ENCODE assay signal across 11 mouse cellular contexts in the genomic region with DNA sequence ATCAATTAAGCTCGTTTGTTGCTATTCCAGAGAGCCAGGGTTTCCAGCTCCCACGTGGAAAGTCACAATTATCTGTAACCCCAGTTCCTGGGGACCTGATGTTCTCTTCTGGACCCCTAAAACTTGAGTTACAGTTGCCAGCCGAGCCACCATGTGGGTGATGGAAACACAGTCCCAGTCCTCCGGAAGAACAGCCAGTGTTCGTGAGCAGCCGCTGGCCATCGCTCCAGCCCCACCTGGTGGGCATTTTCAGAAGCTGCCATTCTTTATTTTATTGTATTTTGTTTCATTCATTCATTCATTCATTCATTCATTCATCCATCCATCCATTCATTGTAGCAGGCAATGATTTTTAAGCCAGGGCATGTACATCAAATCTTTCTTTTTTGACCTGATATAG. TPM values are rescaled to one million over a fixed set of nuclear protein-coding genes. Genes with fewer than 3 reads are reported as not detected.
DNase-seq lines count a peak whose midpoint lies in the region; ATAC-seq lines count a peak whose summit lies in the region.
"Had no signal": no experiment of that assay in that cellular context is flagged by ENCODE, and none has a peak within 500 bp of the region (broad histone marks: within the 10 kb centered on the region; RNA-seq: fewer than 3 reads in every experiment).

No protein-coding gene starts in this region.

- ATAC-seq in hindbrain, embryonic 11.5 days (ENCODE audit: low FRiP score), result peak; percentile 39; the same call in 1 of the 2 replicates
- ATAC-seq in hindbrain, embryonic 13.5 days (ENCODE audit: low FRiP score), result no peak
- ATAC-seq in forebrain, embryonic 14.5 days, result no peak

- intact Hi-C loops in heart, postnatal 36 days (cut with DNase I), result loop anchor here (2.0 kb wide), 1 partner anchor 603 kb away; no protein-coding TSS in a partner anchor

- H3K9ac ChIP-seq in hindbrain, embryonic 11.5 days (ENCODE audit: low read depth, low read length), result no peak overlapping the region
- H3K9ac ChIP-seq in hindbrain, embryonic 13.5 days, result no peak overlapping the region
- H3K9ac ChIP-seq in forebrain, embryonic 14.5 days (ENCODE audit: low read length), result no peak overlapping the region
- H3K9ac ChIP-seq: limb, embryonic 15.5 days had no signal

- no peaks in the 10 kb centered on the region for H3K27me3 ChIP-seq in hindbrain, embryonic 11.5 days (ENCODE audit: control insufficient read depth, insufficient read depth, low read length)
- H3K27me3 ChIP-seq in hindbrain, embryonic 13.5 days, result no peaks in the 10 kb centered on the region
- no peaks in the 10 kb centered on the region for H3K27me3 ChIP-seq in forebrain, embryonic 14.5 days (replicated peaks; ENCODE audit: control insufficient read depth, insufficient read depth, low read length)
- H3K27me3 ChIP-seq: limb, embryonic 15.5 days had no signal

- 37% methylated on average over 7 of the region's 7 CpGs for WGBS in hindbrain, embryonic 11.5 days
- WGBS in hindbrain, embryonic 13.5 days, result 41% methylated on average over 7 of the region's 7 CpGs
- WGBS in forebrain, embryonic 14.5 days, result 35% methylated on average over 7 of the region's 7 CpGs

- H3K4me2 ChIP-seq in hindbrain, embryonic 11.5 days (replicated peaks; ENCODE audit: low read depth, low read length), result no peak overlapping the region
- no peak overlapping the region for H3K4me2 ChIP-seq in hindbrain, embryonic 13.5 days
- no peak overlapping the region for H3K4me2 ChIP-seq in forebrain, embryonic 14.5 days (ENCODE audit: low read length)
- H3K4me2 ChIP-seq: heart, embryonic 11.5 days; limb, embryonic 15.5 days had no signal

- no peak overlapping the region for H3K27ac ChIP-seq in hindbrain, embryonic 11.5 days (ENCODE audit: low read depth, low read length)
- H3K27ac ChIP-seq in hindbrain, embryonic 13.5 days, result no peak overlapping the region
- H3K27ac ChIP-seq in forebrain, embryonic 14.5 days (ENCODE audit: low read depth, low read length), result no peak overlapping the region
- H3K27ac ChIP-seq: limb, embryonic 15.5 days had no signal

- no peaks in the 10 kb centered on the region for H3K9me3 ChIP-seq in hindbrain, embryonic 11.5 days (ENCODE audit: control insufficient read depth, low read length)
- H3K9me3 ChIP-seq in hindbrain, embryonic 13.5 days, result no peaks in the 10 kb centered on the region
- no peaks in the 10 kb centered on the region for H3K9me3 ChIP-seq in forebrain, embryonic 14.5 days (replicated peaks; ENCODE audit: control insufficient read depth, low read length)
- H3K9me3 ChIP-seq: limb, embryonic 15.5 days had no signal

- no peaks in the 10 kb centered on the region for H3K4me1 ChIP-seq in hindbrain, embryonic 11.5 days (replicated peaks; ENCODE audit: control insufficient read depth, insufficient read depth, low read length)
- no peaks in the 10 kb centered on the region for H3K4me1 ChIP-seq in hindbrain, embryonic 13.5 days (replicated peaks)
- no peaks in the 10 kb centered on the region for H3K4me1 ChIP-seq in forebrain, embryonic 14.5 days (ENCODE audit: control insufficient read depth, insufficient read depth, low read length)

- H3K4me3 ChIP-seq in hindbrain, embryonic 11.5 days (ENCODE audit: low read depth, low read length), result no peak overlapping the region
- no peak overlapping the region for H3K4me3 ChIP-seq in hindbrain, embryonic 13.5 days
- H3K4me3 ChIP-seq in forebrain, embryonic 14.5 days (ENCODE audit: low read depth, low read length), result no peak overlapping the region
- H3K4me3 ChIP-seq: limb, embryonic 15.5 days had no signal

- DNase-seq in hindbrain, embryonic 11.5 days (ENCODE audit: low spot score), result peak; percentile 53
- DNase-seq in right cerebral cortex, postnatal 4 days, result peak; percentile 45
- no peak for DNase-seq in right cerebral cortex, adult 18-20 months
- DNase-seq in forebrain, embryonic 14.5 days (ENCODE audit: low spot score), result peak; percentile 40
- no peak for DNase-seq in spleen, postnatal 14 days (ENCODE audit: low spot score in 2 of 2)
- DNase-seq in heart, postnatal 36 days, result no peak
- no peak for DNase-seq in heart, adult 18-20 months
- DNase-seq: adrenal gland, postnatal 25 days had no signal

- peaks cover 3% of the 10 kb centered on the region; the same call in 1 of the 2 replicates for H3K36me3 ChIP-seq in hindbrain, embryonic 11.5 days (ENCODE audit: control insufficient read depth, insufficient read depth, low read length)
- H3K36me3 ChIP-seq in hindbrain, embryonic 13.5 days, result peaks cover 17% of the 10 kb centered on the region
- peaks cover 20% of the 10 kb centered on the region for H3K36me3 ChIP-seq in forebrain, embryonic 14.5 days (ENCODE audit: control insufficient read depth, insufficient read depth, low read length)

RNA-seq across cellular contexts. Expression of gene Arl14ep, which starts 14.0 kb away (rescaled TPM):
- 56.9 and 57.9 TPM in 2 replicates for polyA plus RNA-seq in hindbrain, embryonic 11.5 days (2014; fragmentation: Nextera tagmentation; extraction: Ambion mirVana)
- polyA plus RNA-seq in hindbrain, embryonic 13.5 days (2015; fragmentation: Nextera tagmentation; extraction: Ambion mirVana), result 39.2 and 40.9 TPM in 2 replicates
- 36.8 and 40.3 TPM in 2 replicates for polyA plus RNA-seq in forebrain, embryonic 14.5 days (2014; fragmentation: Nextera tagmentation; extraction: Ambion mirVana)
- 10 to 100 TPM in 1 of 2 experiments, 1 to 10 TPM in 1; 9.7 to 11.9 TPM for total RNA-seq in heart, postnatal 36 days (2021)
- 10 to 100 TPM in 1 of 2 experiments, 1 to 10 TPM in 1; 9.3 to 11.1 TPM for total RNA-seq in heart, adult 18-20 months (2021)

Comparison
In these comparisons a context has a peak if more than half of its experiments do, and no peak if none do; other contexts are left out.
1. DNase-seq: peak in hindbrain, embryonic 11.5 days (single experiment), right cerebral cortex, postnatal 4 days (single experiment) and forebrain, embryonic 14.5 days (single experiment); none in right cerebral cortex, adult 18-20 months (single experiment), spleen, postnatal 14 days (0 of 2), heart, postnatal 36 days (0 of 2) and heart, adult 18-20 months (0 of 2).